Mouse (Mus musculus) erythroblast, embryonic 14.5 days (primary cell): Measurements from ENCODE around the gene Bcl9l.

Experiments used
- GATA1 ChIP-seq: IDR thresholded peaks from 2 replicates; pipeline ENCODE4 v1.6.1; 2012; ENCODE audit warnings: low read length, inconsistent platforms, mixed read lengths
- TAL1 ChIP-seq: IDR thresholded peaks from 3 replicates; pipeline ENCODE4 v1.6.1; 2012; ENCODE audit warnings: low read length, inconsistent platforms, mixed read lengths

- TF ChIP-seq GATA1 = no peak
- no peak for TF ChIP-seq TAL1
Measured at GRCm38 (mm10) chr9:44495810-44496344, 13.3 kb downstream of the Bcl9l start.
